Mouse (Mus musculus) telencephalon, adult 2 months (tissue): Measurements from ENCODE around the gene Smc4.
"Not testable (repeated sequence)": the region's sequence is repeated elsewhere in the genome, so short reads cannot be mapped to it uniquely, and the experiment has no call there.

Source experiments
- DNase-seq: peaks from one replicate; pipeline ENCODE4 v3.0.0-alpha.2; 2011; ENCODE audit warnings: low read depth, low spot score

Gene Smc4

DNA sequence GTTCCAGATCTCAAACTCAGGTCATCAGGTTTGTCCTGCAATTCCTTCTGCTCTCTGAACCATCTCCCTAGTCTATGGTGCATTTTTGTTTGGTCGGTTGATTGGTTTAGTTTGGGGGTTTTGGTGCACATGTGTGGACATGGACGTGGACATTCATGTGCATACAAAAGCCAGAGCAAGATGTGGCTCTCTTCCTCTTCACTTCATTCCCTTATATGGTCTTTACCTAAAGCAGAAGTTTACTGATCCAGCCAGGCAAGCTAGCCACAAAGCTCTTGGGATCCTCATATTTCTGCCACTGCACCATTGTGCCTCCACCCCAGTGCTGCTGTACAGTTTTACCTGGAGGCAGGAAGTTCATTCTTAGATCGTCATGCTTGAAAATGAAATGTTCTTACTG, 12.6 kb downstream of the Smc4 start:
- DNase-seq, result no peak

DNA sequence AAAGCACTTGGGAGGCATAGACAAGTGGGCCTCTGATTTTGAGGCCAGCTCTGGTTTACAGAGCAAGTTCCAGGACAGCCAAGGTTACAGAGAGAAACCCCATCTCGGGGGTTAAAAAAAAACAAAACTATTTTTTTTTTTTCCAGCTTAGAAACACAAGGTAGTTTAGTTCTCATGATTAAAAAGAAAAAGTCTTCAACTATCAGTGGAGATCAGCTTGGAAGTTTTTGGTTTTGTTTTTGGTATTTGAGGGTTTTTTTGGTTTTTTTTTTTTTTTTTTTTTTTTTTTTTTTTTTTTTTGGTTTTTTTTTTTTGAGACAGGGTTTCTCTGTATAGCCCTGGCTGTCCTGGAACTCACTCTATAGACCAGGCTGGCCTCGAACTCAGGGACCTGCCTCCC, 14.1 kb downstream of the Smc4 start:
- DNase-seq, result not testable (repeated sequence)

DNA sequence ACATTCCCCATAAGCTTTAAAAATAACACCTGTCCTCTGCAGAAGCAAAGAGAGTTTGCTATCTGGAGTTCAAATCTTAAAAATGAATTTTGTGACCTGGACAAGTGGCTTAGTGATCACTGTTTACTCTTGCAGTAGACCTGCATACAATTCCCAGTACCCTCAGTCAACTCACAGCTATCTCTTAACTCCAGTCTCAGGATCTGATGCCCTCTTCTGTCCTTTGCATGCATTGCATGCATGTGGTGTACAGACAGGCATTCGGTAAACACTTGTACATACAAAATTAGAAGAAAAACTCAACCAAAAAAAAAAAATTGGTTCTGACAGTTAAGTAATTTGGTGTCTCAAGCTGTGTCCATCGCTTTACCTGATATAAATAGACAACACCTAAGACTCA, 15.7 kb downstream of the Smc4 start:
- no peak for DNase-seq

DNA sequence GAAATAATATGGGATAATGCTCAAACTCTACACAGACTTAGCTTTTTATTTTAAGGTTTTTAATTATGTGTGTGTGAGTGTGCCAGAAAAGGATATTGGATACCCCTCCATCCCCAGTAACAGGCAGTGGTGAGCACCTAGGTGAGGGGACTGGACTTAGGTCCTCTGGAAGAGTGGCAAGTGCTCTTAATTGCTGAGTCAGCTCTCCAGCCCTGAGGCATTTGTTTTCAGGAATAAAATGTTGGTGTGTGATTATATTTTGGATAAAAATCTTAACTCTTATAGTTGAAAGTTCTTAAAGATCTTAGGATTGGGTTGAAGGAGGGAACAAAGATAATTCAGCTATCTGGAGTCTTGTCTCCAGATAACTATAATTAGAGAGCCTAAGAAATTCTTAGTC, 16.2 kb downstream of the Smc4 start:
- DNase-seq, result no peak

DNA sequence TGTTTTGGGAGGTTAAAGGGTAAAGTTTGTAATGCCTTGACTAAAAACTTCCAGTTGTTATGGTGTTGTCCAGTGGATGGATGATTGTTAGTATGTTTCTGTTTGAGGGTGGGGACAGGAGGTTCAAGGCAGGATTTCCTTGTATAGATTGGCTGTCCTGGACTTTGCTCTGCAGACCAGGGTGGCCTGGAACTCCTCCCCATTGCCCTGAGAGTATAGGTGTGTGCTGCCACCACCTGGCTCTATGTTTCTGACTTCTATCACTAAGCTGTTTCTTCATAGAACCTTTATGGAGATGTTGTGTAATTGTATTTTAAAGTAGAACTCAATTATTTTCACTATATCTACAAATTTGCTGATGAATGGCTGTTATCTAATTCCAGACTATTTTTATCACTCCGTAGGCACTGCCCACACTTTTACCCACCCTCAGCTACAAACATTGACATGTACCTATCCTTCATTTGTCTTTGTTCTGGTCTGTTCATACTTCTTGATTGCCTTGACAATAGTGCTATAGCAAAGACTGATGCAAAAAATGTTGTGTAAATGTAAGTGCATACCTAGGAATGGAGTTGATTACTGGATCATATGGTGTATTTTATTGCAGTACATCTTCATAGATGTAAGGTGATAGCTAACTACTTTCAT, 21.7 kb downstream of the Smc4 start:
- no peak for DNase-seq

DNA sequence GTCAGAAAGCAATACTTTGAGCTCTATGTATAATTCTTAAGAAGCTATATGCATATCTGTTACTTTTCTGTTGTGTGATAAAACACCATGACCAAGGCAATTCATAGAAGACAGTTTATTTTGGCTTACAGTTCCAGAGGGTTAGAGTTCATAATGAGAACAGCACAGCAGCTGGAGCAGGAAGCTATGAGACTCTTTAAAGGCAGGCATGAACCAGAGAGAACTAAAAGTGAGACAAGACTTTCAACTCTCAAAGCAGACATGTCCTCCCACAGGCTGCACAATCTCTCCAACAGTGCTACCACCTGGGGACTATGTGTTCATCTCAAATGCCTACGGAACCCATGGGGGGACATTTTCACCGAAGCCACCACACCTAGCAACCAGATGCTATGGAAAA, 35.6 kb downstream of the Smc4 start:
- DNase-seq, result no peak

DNA sequence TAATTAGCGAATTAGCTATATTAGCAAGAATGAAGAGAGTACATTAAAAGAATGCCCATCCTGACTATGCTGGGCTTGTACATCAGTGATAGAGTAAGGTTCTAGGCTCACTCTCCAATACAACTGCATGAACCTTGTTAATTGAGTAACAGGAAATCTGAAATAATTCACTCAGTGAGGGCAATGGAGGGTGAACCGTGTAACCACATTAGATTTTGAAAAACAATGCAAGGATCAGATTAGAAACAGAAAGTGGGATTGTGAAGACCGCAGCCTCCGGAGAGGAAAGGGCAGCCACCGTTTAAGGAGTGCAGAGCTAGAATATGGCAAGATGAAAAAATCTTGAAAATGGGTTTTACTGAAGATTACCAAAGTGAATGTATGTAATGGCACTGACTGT, 36.8 kb downstream of the Smc4 start:
- DNase-seq, result no peak

DNA sequence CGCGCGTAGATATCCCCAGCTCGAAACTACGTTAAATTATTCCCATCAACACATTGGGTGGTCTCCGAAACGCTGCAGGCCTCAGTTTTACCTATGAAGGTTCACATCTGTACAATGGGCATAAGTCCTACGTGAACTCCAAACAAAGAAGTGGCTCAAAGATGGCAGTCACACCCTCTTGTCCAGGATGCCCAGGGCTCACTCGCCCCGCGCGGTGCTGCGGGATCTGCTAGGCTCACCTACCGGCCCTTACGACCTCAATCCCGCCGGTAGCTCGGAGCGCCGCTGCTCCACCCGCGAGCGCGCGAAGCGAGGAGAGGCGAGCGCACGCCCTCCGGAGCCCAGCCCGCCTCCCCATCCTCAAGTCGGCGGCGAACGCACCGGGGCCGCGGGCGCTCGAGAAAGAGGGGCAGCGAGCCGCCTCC, 39.6 kb downstream of the Smc4 start:
- no peak for DNase-seq

DNA sequence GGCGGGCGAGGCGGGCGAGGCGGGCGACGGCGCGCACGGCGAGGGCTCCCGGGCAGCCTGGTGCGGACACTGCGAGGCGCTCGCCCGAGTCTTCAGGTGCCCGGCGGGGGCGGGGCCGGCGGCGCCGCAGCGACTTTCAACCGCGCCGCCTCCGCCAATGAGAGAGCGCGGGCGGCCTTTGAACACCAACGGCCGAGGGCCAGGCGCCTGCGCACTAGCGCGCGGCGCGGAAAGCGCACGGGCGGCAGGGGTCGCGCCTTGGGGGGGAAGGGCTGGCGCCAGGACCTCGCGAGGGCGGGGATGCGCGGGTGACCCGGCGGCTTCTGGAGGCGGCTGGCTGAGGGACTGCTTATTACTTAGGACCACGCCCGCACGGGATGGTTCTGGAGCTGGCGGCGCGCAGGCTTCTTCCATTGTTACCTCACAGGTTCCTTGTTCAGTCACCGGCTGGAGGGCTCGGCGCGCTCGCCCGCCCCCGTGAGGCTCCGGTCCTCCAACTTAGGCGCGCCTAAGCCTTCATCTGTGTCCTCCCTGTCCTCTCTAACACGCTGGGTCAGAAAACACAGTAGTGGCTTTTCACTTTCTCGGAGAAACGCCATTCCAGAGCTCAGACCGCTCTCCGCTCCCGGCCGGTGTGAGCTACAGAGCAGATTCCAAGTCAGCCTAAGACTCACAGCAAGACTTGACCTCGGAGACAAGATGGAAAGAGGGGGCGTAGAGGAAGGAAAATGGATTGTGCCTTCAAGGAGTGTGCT, 40.3 kb downstream of the Smc4 start, which contains the start of gene Trim59:
Gene Trim59, minus strand, starts transcription at position 111 of the 755 bp plus-strand sequence.
- peak; percentile 61 for DNase-seq

DNA sequence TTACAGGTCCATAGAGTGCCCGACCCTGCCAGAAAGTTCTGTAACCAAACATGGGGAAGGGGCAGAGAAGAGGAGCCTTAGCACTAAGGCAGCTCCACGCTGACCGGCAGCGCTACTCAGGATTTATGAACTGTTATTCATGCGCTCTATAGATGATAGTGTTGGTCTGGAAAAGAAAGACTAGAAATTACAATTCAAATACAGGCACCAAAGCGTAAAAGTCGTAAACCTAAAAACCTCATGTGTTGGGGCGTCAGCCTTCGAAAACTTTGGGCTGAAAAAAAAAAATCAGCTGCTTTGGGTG, 40.8 kb downstream of the Smc4 start:
- no peak for DNase-seq

DNA sequence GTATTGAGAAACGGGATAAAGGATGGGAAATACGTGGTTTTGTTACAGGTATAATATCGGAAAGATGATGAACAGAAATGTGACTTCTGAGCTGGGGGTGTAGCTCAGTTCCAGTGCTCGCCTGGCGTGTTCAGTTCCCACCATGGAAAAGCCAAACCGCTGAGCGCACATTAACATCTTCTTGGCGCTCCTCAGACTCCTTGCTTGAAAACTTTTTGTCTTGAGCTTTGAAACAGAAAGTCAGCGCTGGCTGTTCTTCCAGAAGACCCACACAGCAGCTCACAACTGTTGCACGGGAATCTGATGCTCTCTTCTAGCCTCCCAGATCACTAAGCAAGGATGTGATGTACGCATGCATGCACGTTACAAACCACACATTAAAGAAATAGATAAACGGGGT, 41.2 kb downstream of the Smc4 start:
- DNase-seq, result no peak

DNA sequence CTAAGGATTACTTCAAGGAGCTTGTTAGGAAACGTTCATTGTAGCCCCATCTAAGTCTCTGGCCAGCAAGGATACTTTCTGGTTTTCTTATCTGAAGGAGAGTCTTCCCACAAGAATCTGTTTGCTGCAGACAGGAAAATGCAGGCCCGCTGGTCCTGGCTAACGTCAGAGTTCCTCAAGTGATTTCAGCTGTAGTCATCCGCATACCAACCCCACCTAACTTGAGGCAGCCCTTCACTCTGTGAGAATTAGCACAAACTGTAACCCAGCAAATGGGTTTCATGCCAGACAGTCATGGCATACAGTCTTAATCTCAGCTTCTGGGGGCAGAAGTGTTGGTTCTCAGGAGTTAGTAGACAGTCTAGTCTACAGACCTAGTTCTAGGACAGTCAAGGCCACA, 42.0 kb downstream of the Smc4 start:
- DNase-seq, result no peak

DNA sequence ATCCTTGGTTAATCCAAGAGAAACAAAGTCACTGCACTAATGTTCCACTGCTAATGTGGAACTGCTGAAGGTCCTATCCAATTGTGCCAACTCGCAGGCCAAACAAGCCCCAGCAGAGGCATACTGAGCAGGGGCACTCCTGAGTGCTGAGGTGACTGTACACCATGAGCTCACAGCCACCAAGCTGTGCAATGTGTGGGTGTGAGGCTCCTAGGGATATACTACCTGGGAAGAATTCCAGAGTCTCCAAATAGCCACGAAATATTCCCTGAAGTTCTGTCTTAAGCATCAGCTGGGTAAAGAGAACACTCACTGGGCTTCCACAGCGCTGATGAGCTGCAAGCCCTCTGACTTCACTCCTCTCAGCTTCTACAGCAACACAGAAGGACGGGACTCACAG, 43.1 kb downstream of the Smc4 start:
- DNase-seq, result no peak

DNA sequence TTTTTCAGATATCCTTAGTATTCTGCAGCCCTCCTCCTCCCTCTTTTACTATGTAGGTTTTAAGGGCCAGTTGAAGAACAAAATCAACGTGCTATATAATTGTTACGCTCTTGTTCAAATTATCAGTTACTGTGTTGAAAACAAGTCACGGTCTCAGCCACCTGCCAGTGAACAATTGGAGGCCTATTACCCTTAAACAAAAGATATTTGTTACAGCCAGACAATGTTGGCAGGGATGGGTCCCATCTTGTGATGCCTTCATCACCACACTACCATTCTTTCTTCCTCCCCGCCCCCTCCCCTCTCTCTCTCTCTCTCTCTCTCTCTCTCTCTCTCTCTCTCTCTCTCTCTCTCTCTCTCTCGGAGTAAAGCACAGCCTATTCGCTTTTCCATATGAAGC, 44.5 kb downstream of the Smc4 start:
- peak; percentile 76 for DNase-seq

DNA sequence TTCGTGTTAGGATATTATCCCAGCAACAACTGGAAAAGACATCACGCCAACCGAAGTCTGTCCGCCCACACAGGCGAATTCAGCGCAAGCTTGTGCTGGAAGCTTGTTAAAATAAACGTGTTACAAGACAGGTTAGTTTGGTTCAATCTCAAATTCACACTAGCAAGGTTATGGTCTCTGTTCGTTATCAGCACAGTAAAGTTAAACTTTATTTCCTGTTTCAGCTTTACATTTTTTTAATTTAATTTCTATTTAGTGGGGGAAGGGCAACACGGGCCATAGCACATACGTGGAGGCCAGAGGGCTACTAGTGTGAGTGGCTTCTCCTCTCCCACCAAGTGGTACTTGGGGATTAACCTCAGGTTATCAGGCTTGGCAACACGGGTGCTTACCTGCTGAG, 47.4 kb downstream of the Smc4 start:
- DNase-seq, result no peak

DNA sequence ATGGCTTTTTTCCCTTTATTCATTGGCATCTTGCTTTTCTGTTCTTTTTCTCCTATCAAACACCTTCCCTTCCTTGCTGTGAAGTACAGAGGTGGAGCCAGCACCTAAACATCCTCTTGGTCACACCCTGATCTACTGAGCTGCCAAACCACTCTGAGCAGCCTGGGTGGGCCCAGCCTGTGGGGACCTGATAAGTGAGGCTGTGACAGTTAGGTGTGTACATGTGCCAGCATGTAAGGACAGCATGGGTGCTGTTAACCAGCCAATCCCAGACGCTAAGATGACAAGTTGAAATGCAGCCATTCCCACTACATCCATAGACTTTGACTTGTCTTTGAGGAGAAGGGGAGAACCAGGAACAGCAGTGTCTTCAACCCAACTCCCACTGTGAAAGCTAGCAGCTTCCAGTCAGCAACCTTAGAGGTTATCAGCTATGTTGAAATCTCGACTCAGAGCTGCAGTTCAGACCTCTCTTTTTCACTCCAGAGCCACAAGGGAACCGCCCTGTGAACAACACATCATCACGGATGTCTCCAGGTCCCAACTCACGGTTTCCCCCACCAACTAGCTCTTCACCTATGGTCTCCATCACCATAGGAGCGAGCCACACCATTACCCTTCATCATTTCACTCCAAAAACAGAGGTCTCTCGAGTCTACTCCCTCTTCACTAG, 50.4 kb downstream of the Smc4 start:
- no peak for DNase-seq

DNA sequence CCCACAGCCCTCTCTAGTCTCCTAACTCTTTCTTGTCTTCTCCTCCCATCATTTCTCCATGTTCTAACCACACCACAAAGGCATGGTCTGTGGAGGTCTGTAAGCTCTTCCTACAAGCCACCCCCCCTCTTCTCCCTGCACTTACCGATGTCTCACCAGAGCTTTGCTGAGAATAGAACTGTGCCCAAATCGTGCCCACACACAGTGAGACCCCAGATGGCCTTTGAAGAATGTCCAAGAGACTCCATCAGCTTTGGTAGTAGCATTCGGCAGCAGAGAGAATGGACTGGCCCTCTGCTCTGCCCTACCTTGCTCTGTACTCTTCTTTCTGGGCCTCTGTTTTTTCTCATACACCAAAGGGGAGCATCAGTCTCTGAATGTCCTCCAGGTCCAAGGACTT, 51.3 kb downstream of the Smc4 start:
- no peak for DNase-seq

DNA sequence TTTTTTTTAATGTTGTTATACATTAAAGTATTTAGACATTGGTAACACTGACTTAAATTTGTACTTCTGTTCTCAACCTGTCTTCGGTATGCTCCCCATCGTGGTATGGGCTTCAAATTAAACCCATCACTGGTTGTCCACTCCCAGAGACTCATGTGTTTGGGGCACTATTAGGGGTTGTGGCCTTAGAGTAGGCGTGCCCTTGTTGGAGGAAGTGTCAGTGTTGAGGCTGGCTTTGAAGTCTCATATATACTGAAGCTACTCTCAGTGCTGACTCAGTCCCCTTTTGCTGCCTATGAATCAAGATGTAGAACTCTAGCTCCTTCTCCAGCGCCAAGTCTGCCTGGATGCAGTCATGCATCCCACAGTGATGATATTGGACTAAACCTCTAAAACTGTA, 56.1 kb downstream of the Smc4 start:
- DNase-seq, result no peak

DNA sequence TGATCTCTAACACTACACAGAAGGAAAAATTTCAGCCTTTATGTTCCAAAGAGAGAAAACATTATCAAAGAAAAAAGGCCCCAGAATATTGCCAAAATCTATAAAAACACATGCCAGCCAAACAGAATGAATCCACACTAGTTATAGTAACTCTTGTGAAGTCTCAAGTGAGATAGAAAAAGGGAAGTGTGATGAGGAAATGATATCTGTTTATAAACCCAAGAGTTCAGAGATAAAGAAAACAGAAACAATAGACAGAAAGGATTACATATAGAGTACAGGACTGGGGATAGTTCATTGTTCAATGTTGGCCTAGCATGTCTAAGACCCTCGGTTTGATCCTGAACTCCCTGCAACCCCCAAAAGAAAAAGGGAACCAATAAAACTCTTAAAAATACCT, 58.2 kb downstream of the Smc4 start:
- DNase-seq, result no peak

DNA sequence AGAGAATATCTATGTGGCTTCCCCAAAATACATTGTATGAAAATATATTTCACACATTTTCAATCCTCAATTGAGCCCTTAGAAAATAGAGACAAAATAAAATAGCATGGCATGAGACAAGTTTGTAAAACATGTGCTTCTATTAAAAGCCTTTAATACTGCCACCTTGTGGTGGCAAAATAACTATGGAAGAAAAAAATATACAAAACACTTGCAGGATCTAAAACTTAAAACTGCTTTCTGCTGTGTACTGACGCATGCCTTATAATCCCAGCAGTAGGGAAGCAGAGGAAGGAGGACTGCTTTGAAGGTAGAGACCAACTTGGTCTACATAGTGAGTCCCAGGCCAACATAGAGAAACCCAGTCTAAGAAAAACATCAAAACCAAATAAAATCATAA, 59.5 kb downstream of the Smc4 start:
- no peak for DNase-seq
